Mouse (Mus musculus): Measurements from ENCODE around the gene Gnl2. TPM values are rescaled to one million over a fixed set of nuclear protein-coding genes. Genes with fewer than 3 reads are reported as not detected.

Gnl2 gene
- polyA plus RNA-seq, 2 experiments: 74.1 to 94.7 TPM

DNA sequence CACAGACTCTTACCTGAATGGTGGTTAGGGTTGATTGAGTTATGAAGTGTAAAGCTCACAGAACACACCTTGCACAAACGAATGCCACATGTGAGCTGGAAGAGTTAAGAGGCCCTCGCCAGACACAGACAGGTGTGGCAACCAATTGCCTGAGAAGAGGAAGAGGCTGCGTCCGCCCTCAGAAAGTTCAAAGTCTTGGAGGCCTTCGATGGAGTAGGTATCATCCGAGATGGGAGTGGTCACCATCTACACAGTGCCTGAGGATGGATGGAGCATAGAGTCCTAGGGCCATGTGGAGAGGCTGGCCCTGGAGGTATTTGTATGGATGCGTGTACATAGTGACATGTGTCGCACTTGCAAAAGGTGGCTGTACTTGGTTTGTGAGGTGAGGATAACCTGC is 45.3 kb upstream of the Gnl2 start:
- Histone ChIP-seq H3K4me2 (replicated peaks; ENCODE audit: low read depth, low read length, severe bottlenecking) (no peak overlapping the region), H3K36me3 (ENCODE audit: control insufficient read depth, insufficient read depth, low read length) (no peaks in the 10 kb centered on the region), H3K27me3 (ENCODE audit: control insufficient read depth, insufficient read depth, low read length) (no peaks in the 10 kb centered on the region), H3K9ac (ENCODE audit: low read depth, low read length, severe bottlenecking) (no peak overlapping the region), H3K4me1 (ENCODE audit: control insufficient read depth, insufficient read depth, low read length) (peaks cover 15% of the 10 kb centered on the region), H3K27ac (replicated peaks; ENCODE audit: low read depth, low read length) (no peak overlapping the region), H3K9me3 (ENCODE audit: control insufficient read depth, low read length) (no peaks in the 10 kb centered on the region), H3K4me3 (replicated peaks; ENCODE audit: low read length) (no peak overlapping the region)
- no peak for TF ChIP-seq POLR2A (IDR thresholded peaks at IDR 0.05; ENCODE audit: borderline replicate concordance, extremely low read depth, insufficient read depth, insufficient read length)
- 48% methylated on average over 8 of the region's 8 CpGs for WGBS
- no peak for DNase-seq (ENCODE audit: low spot score)
- no peak for ATAC-seq (ENCODE audit: low FRiP score, low read depth)

DNA sequence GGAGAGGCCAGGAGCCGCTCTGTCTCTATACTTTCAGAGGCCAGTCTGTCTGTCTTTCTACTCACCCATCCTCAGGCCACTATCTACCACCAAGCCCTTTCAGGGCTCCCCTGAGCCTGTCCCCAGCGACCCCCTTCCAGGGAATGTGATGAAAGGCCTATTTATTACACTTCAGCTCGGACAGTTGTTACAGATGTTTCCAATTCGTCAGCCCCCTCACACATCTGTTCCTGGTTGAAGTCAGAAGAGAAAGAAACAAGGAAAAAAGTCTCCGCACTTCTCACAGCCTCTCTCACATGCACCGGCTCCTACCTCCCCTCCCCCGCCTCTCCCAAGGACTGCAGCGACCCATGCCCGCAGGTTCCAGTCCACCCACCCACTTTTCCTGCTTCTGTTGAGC is 44.1 kb upstream of the Gnl2 start:
- Histone ChIP-seq H3K4me1 (ENCODE audit: control insufficient read depth, insufficient read depth, low read length) (peaks cover 15% of the 10 kb centered on the region), H3K9me3 (ENCODE audit: control insufficient read depth, low read length) (no peaks in the 10 kb centered on the region), H3K27me3 (ENCODE audit: control insufficient read depth, insufficient read depth, low read length) (no peaks in the 10 kb centered on the region), H3K9ac (ENCODE audit: low read depth, low read length, severe bottlenecking) (no peak overlapping the region), H3K36me3 (ENCODE audit: control insufficient read depth, insufficient read depth, low read length) (no peaks in the 10 kb centered on the region), H3K4me3 (replicated peaks; ENCODE audit: low read length) (no peak overlapping the region), H3K27ac (replicated peaks; ENCODE audit: low read depth, low read length) (no peak overlapping the region), H3K4me2 (replicated peaks; ENCODE audit: low read depth, low read length, severe bottlenecking) (no peak overlapping the region)
- WGBS: 15% methylated on average over 9 of the region's 9 CpGs
- ATAC-seq (ENCODE audit: low FRiP score, low read depth): peak; percentile 18; the same call in 1 of the 2 replicates
- peak; percentile 50 for DNase-seq (ENCODE audit: low spot score)
- TF ChIP-seq POLR2A (IDR thresholded peaks at IDR 0.05; ENCODE audit: borderline replicate concordance, extremely low read depth, insufficient read depth, insufficient read length): no peak

DNA sequence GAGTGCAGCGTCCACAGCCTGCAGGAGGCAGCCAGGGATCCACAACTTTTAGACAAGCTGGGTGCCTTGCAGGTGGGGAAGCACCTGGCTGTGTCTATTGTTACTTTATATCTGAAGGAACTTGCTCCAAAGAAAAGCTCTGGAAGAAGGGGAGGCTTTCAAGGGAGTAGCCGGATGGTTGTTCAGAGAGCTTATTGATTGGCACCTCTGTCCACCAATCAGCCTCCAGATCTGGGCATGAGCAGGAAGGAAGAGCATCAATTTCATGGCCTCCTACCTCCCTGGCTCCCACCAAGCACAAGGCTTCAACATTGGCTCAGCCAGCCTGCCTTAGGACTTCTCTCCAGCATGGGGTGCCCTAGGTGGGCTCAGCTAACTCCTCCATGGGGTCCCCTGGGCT is 43.1 kb upstream of the Gnl2 start:
- ATAC-seq (ENCODE audit: low FRiP score, low read depth) (no peak), DNase-seq (ENCODE audit: low spot score) (no peak)
- no peak overlapping the region for H3K4me3 ChIP-seq (replicated peaks; ENCODE audit: low read length)
- peaks cover 15% of the 10 kb centered on the region for H3K4me1 ChIP-seq (ENCODE audit: control insufficient read depth, insufficient read depth, low read length)
- H3K27me3 ChIP-seq (ENCODE audit: control insufficient read depth, insufficient read depth, low read length): no peaks in the 10 kb centered on the region
- H3K27ac ChIP-seq (replicated peaks; ENCODE audit: low read depth, low read length): no peak overlapping the region
- no peaks in the 10 kb centered on the region for H3K9me3 ChIP-seq (ENCODE audit: control insufficient read depth, low read length)
- WGBS: 78% methylated on average over 2 of the region's 2 CpGs
- H3K9ac ChIP-seq (ENCODE audit: low read depth, low read length, severe bottlenecking): no peak overlapping the region
- TF ChIP-seq POLR2A (IDR thresholded peaks at IDR 0.05; ENCODE audit: borderline replicate concordance, extremely low read depth, insufficient read depth, insufficient read length): no peak
- H3K4me2 ChIP-seq (replicated peaks; ENCODE audit: low read depth, low read length, severe bottlenecking): no peak overlapping the region
- H3K36me3 ChIP-seq (ENCODE audit: control insufficient read depth, insufficient read depth, low read length): no peaks in the 10 kb centered on the region

DNA sequence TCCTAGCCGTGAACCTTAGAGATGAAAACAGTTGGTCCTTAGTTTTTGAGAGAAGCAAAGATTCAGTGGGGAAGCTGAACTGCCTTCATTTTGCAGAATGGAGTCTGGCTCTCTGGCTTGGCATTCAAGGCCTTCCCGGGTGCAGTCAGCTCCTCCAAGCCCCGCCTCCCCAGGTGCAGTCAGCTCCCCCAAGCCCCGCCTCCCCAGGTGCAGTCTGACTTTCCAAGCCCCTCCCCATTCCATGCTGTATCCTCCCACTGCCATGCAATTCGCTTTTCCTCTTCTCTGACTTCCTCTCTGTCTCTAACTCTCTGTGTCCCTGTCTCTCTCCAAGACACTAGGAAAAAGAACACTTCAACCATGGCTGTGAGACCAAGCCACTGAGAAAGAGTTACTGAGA is 38.2 kb upstream of the Gnl2 start:
- no peak for TF ChIP-seq POLR2A (IDR thresholded peaks at IDR 0.05; ENCODE audit: borderline replicate concordance, extremely low read depth, insufficient read depth, insufficient read length)
- Histone ChIP-seq H3K36me3 (ENCODE audit: control insufficient read depth, insufficient read depth, low read length) (no peaks in the 10 kb centered on the region), H3K27me3 (ENCODE audit: control insufficient read depth, insufficient read depth, low read length) (peaks cover 26% of the 10 kb centered on the region), H3K27ac (replicated peaks; ENCODE audit: low read depth, low read length) (no peak overlapping the region), H3K4me1 (ENCODE audit: control insufficient read depth, insufficient read depth, low read length) (no peaks in the 10 kb centered on the region), H3K9ac (ENCODE audit: low read depth, low read length, severe bottlenecking) (no peak overlapping the region), H3K9me3 (ENCODE audit: control insufficient read depth, low read length) (no peaks in the 10 kb centered on the region), H3K4me2 (replicated peaks; ENCODE audit: low read depth, low read length, severe bottlenecking) (no peak overlapping the region), H3K4me3 (replicated peaks; ENCODE audit: low read length) (no peak overlapping the region)
- DNase-seq (ENCODE audit: low spot score): no peak
- 23% methylated on average over 5 of the region's 5 CpGs for WGBS
- ATAC-seq (ENCODE audit: low FRiP score, low read depth): no peak

DNA sequence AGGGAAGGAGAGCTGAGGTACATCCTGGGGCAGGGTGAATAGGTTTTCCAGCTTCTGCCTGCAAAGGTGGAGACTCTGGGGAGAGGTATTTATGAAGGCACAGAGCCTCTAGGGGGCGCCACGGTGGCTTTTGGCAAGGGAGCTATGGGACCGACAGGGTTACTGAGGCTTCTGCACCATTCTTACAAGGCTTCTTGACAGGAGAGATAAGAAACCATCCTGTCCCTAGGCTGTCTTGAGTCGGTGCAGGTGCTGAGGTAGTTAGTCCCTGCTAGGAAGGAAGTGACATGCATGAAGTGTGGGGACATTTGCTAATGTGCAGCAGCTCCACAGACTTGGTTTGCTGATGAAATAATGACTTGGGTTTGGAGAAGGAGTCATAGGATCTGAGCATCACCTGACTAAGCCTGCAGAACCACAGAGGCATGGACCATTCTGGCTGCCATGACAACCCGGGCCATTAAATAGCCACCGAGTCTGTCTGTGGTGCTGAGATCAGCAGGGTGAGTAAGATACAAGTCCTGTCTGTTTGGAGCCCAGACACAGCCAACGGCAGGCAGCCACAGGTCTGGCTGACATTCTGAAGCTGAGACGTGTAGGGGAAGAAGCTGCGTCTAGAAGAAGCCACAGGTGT is 32.4 kb upstream of the Gnl2 start:
- DNase-seq (ENCODE audit: low spot score) (no peak), ATAC-seq (ENCODE audit: low FRiP score, low read depth) (no peak)
- H3K4me3 ChIP-seq (replicated peaks; ENCODE audit: low read length): no peak overlapping the region
- no peaks in the 10 kb centered on the region for H3K4me1 ChIP-seq (ENCODE audit: control insufficient read depth, insufficient read depth, low read length)
- H3K27ac ChIP-seq (replicated peaks; ENCODE audit: low read depth, low read length): no peak overlapping the region
- no peaks in the 10 kb centered on the region for H3K9me3 ChIP-seq (ENCODE audit: control insufficient read depth, low read length)
- no peak overlapping the region for H3K4me2 ChIP-seq (replicated peaks; ENCODE audit: low read depth, low read length, severe bottlenecking)
- WGBS: 10% methylated on average over 9 of the region's 9 CpGs
- TF ChIP-seq POLR2A (IDR thresholded peaks at IDR 0.05; ENCODE audit: borderline replicate concordance, extremely low read depth, insufficient read depth, insufficient read length): no peak
- no peaks in the 10 kb centered on the region for H3K36me3 ChIP-seq (ENCODE audit: control insufficient read depth, insufficient read depth, low read length)
- H3K27me3 ChIP-seq (ENCODE audit: control insufficient read depth, insufficient read depth, low read length): peaks cover 84% of the 10 kb centered on the region
- no peak overlapping the region for H3K9ac ChIP-seq (ENCODE audit: low read depth, low read length, severe bottlenecking)
